Mouse (Mus musculus) common myeloid progenitor, adult 5-6 weeks (primary cell): ENCODE data around the gene Bub1. TPM values are rescaled to one million over a fixed set of nuclear protein-coding genes. Genes with fewer than 3 reads are reported as not detected.

Experiments used
- ATAC-seq: replicated peaks from 2 replicates; pipeline ENCODE4 v1.8.0; 2016; ENCODE audit warnings: low read depth, mild to moderate bottlenecking, moderate TSS enrichment, inconsistent platforms; ENCODE audit not compliant: poor library complexity, severe bottlenecking
- total RNA-seq: library from RNA; stranded (forward); fragments of 200-1000, 187-1606 nt; gene quantifications from 2 replicates; pipeline ENCODE4 v1.2.3, GENCODE M21; 2017

Gene Bub1
- total RNA-seq, 1 experiment from 2014 or later = 60.3 TPM

- ATAC-seq = no peak
Observed at GRCm38 (mm10) chr2:127778451-127778850, 53.2 kb downstream of the Bub1 start.

GRCm38 (mm10) chr2:127775013-127775412 lies 56.7 kb downstream of the Bub1 start:
- no peak for ATAC-seq

- no peak for ATAC-seq
Observed at GRCm38 (mm10) chr2:127774578-127774941, 57.1 kb downstream of the Bub1 start.

GRCm38 (mm10) chr2:127773938-127774577 lies 57.6 kb downstream of the Bub1 start:
- no peak for ATAC-seq

GRCm38 (mm10) chr2:127761587-127761986 lies 70.1 kb downstream of the Bub1 start:
- ATAC-seq = no peak

GRCm38 (mm10) chr2:127760429-127761000 lies 71.2 kb downstream of the Bub1 start:
- ATAC-seq = no peak

- no peak for ATAC-seq
Observed at GRCm38 (mm10) chr2:127760014-127760413, 71.7 kb downstream of the Bub1 start.

GRCm38 (mm10) chr2:127759157-127759880 lies 72.3 kb downstream of the Bub1 start:
- ATAC-seq = no peak

GRCm38 (mm10) chr2:127757171-127757570 lies 74.5 kb downstream of the Bub1 start:
- no peak for ATAC-seq

- no peak for ATAC-seq
Observed at GRCm38 (mm10) chr2:127754113-127754512, 77.6 kb downstream of the Bub1 start.

- no peak for ATAC-seq
Observed at GRCm38 (mm10) chr2:127751849-127752610, 79.6 kb downstream of the Bub1 start.

Other genes starting within 250 kb of the Bub1 start
- gene Zfp661, start 244.8 kb downstream of the Bub1 start, total RNA-seq = 1.7 and 2.7 TPM in 2 replicates
- gene Mrps5, start 244.6 kb downstream of the Bub1 start, total RNA-seq = 80.0 and 148 TPM in 2 replicates
- not detected in 2 replicates for gene Mal, start 175.2 kb downstream of the Bub1 start, total RNA-seq
- not detected in 2 replicates for gene Mall, start 101.9 kb downstream of the Bub1 start, total RNA-seq
- gene Nphp1, start 43.0 kb downstream of the Bub1 start, total RNA-seq = 21.3 and 33.4 TPM in 2 replicates
- gene Mtln, start 39.4 kb downstream of the Bub1 start, total RNA-seq = 36.1 and 42.8 TPM in 2 replicates
- gene Acoxl, start 7.0 kb upstream of the Bub1 start, total RNA-seq = 0.97 TPM in 1 of 2 replicates, not detected in the other